Mouse (Mus musculus) limb, embryonic 12.5 days (tissue): ENCODE data around the gene Olfr1280. TPM values are rescaled to one million over a fixed set of nuclear protein-coding genes. Genes with fewer than 3 reads are reported as not detected.
"Not testable (repeated sequence)": the region's sequence is repeated elsewhere in the genome, so short reads cannot be mapped to it uniquely, and the experiment has no call there.

Experiments used
- ATAC-seq: fragments of 200-750 bp; cut with Nextera tagmentation; 2 replicates; pipeline ENCODE4 v1.8.0; 2017; ENCODE audit warnings: low read depth, moderate TSS enrichment; ENCODE audit not compliant: insufficient number of reproducible peaks, insufficient read depth, low FRiP score, low TSS enrichment
- H3K27ac ChIP-seq: fragments of 300-500 bp; sonication (generic); 2 replicates; pipeline ENCODE4 v1.5.1; 2016; ENCODE audit warnings: mild to moderate bottlenecking, moderate library complexity
- H3K27me3 ChIP-seq: fragments of 300-500 bp; sonication (generic); 2 replicates; pipeline ENCODE4 v1.6.1; 2016; ENCODE audit warnings: mild to moderate bottlenecking, moderate library complexity
- H3K36me3 ChIP-seq: fragments of 300-500 bp; sonication (generic); 2 replicates; pipeline ENCODE4 v1.6.1; 2016; ENCODE audit warnings: mild to moderate bottlenecking, moderate library complexity
- H3K4me1 ChIP-seq: fragments of 300-500 bp; sonication (generic); replicated peaks from 2 replicates; pipeline ENCODE4 v1.6.1; 2016
- H3K4me2 ChIP-seq: fragments of 300-500 bp; sonication (generic); 2 replicates; pipeline ENCODE4 v1.6.1; 2016; ENCODE audit warnings: mild to moderate bottlenecking, moderate library complexity
- H3K4me3 ChIP-seq: fragments of 300-500 bp; sonication (generic); replicated peaks from 2 replicates; pipeline ENCODE4 v1.5.1; 2016; ENCODE audit warnings: mild to moderate bottlenecking
- H3K9ac ChIP-seq: fragments of 300-500 bp; sonication (generic); replicated peaks from 2 replicates; pipeline ENCODE4 v1.6.1; 2016; ENCODE audit warnings: mild to moderate bottlenecking, moderate library complexity
- H3K9me3 ChIP-seq: fragments of 300-500 bp; sonication (generic); 2 replicates; pipeline ENCODE4 v1.6.1; 2016; ENCODE audit warnings: mild to moderate bottlenecking, moderate library complexity
- WGBS: fragments of 180-500 bp; shearing (Covaris S2); methylation state at CpG from one replicate; pipeline ENCODE4 v1.1.7; 2016; 5-methylcytosine and 5-hydroxymethylcytosine counted together
- polyA plus RNA-seq: library from polyadenylated mRNA; unstranded; fragments of >200 nt; fragmentation: Nextera tagmentation; extraction: Ambion mirVana; gene quantifications from 2 replicates; pipeline ENCODE4 v1.2.1, GENCODE M21; 2016

Gene Olfr1280
- polyA plus RNA-seq = not detected in 2 replicates

DNA sequence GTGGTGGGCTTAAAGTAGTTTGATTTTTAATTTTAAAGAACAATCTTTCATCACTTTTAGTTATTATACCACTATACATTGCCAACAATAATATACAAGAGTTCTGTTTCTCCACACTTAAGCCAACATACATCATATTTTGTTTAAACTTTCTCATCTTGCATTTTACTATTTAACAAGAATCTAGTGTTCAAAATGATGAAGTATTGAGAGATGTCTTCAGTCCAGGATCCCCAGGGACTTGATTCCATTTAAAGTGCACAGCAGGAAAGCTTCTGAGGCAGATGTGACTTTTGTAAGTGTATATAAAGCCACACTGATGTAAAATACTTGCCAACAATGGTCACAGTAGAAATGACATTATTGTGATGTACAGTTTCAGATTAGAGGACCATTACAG is at the start of gene Olfr1280:
Gene Olfr1280 (plus strand): TSS at position 301 of the 400 bp plus-strand sequence.
- no peak for ATAC-seq
- Histone ChIP-seq H3K9ac (no peak within 1 kb of the TSS), H3K27ac (no peak within 1 kb of the TSS), H3K4me1 (no peaks in the 10 kb centered on the region), H3K4me2 (no peak within 1 kb of the TSS), H3K4me3 (no peak within 1 kb of the TSS), H3K9me3 (no peaks in the 10 kb centered on the region), H3K36me3 (no peaks in the 10 kb centered on the region), H3K27me3 (no peaks in the 10 kb centered on the region)

DNA sequence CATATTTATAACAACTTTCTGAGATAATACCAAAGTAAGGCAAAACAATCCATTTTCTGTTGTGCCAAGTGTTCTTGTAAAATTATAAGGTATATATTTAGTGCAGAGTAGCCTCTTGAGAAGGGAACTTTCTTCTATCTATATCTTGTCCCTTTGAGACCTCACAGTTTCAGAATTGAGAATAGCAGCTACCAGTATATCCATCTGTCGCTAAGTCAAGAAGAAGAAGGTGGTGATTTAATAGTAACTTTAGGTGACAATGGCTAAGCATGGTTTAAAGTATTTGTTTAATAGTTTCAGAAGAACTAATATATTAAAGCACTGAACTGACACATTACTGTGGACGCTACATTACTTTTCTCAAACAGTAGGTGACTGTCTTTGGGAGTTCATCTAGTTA is 39.8 kb upstream of the Olfr1280 start, which contains the start of gene Olfr1277:
Gene Olfr1277 (minus strand): TSS at position 101 of the 400 bp plus-strand sequence.
- Histone ChIP-seq H3K27me3 (no peaks in the 10 kb centered on the region), H3K9ac (no peak within 1 kb of the TSS), H3K9me3 (no peaks in the 10 kb centered on the region), H3K4me1 (no peaks in the 10 kb centered on the region), H3K4me2 (no peak within 1 kb of the TSS), H3K27ac (no peak within 1 kb of the TSS), H3K4me3 (no peak within 1 kb of the TSS), H3K36me3 (no peaks in the 10 kb centered on the region)
- 76% methylated on average over 2 of the region's 2 CpGs for WGBS
- no peak for ATAC-seq

DNA sequence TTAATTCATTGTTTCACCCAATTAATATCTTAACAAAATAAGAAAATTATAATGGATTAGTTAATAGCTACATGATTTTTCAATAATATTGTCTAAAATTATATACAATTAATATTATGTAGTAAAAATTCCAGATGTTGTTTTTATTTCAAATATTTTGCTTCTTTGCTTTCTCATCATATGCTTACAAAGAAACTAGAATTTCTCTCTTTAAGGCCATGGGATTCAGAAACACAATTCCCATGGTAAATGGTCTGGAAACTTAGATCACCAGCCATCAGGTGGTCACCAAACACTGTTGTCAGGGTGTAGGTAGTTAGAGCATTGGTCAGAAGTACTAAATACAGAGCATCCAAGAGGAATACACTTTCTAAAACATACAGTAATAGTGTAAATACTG is 24.0 kb upstream of the Olfr1280 start, which contains the start of gene Olfr1278:
Gene Olfr1278 (plus strand): TSS at position 301 of the 400 bp plus-strand sequence.
- no peak for ATAC-seq
- H3K27me3 ChIP-seq = no peaks in the 10 kb centered on the region

DNA sequence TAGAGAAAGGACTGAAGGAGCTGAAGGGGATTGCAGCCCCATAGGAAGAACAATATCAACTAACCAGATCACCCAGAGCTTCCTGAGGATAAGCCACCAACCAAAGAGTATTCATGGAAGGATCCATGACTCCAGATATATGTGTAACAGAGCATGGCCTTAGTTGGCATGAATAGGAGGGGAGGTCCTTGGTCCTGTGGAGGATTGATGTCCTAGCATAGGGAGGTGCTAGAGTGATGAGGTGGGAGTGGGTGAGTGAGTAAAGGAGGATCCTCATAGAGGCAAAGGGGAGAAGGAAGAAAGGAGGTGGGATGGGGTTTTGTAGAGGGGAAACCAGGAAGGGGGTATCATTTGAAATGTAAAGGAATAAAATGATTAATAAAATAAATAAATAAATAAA is 15.3 kb upstream of the Olfr1280 start:
- no peak overlapping the region for H3K4me2 ChIP-seq
- no peaks in the 10 kb centered on the region for H3K36me3 ChIP-seq
- H3K4me3 ChIP-seq = no peak overlapping the region
- no peak overlapping the region for H3K9ac ChIP-seq
- no peak for ATAC-seq
- H3K9me3 ChIP-seq = no peaks in the 10 kb centered on the region
- no peaks in the 10 kb centered on the region for H3K4me1 ChIP-seq
- H3K27me3 ChIP-seq = no peaks in the 10 kb centered on the region
- no peak overlapping the region for H3K27ac ChIP-seq

More for the DNA sequence above, 24.0 kb upstream of the Olfr1280 start, which contains the start of gene Olfr1278:
- Histone ChIP-seq H3K4me1 (no peaks in the 10 kb centered on the region), H3K4me2 (no peak within 1 kb of the TSS), H3K4me3 (no peak within 1 kb of the TSS), H3K27ac (no peak within 1 kb of the TSS), H3K9ac (no peak within 1 kb of the TSS), H3K9me3 (no peaks in the 10 kb centered on the region), H3K36me3 (no peaks in the 10 kb centered on the region)

DNA sequence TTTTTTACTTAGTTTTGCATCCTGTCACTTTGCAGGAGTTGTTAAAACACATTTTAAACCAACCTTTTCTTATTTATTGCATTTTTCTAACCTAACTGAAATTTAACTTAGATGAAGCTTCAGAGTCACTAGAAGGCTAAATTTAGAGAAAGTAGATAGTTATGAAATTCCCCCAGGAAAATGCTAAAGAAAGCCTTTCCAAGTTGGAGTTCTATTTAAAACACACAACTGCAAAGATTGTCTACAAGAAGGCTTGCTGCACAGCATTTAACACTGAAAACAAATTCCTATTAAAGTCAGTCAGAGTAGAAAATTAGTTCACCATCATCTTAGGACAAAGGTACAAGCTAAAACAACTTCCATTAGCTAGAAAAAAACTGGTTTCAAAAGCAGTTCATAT is 13.4 kb upstream of the Olfr1280 start, which contains the start of gene Olfr1279:
Gene Olfr1279 (plus strand): TSS at position 262 of the 400 bp plus-strand sequence.
- no peak within 1 kb of the TSS for H3K4me3 ChIP-seq

DNA sequence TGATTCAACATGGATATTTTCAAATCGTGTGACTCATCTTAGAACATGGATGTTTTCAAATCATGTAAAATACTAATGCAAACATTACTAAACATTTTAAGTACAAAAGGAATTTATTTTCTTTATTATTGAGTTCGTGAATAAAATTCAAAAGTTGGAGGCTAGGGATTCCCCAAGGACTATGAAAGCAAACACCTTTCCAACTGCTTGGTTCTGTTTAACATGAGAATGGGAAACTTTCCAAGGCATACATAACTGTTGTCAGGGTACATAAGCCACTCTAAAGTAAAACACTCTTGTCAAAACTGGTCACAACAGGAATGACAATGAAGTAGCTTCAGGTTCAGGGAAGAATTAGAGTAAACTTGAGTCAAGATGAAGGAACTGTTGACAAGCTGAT is 12.4 kb downstream of the Olfr1280 start, which contains the start of gene Olfr1281:
Gene Olfr1281 (plus strand): TSS at position 301 of the 400 bp plus-strand sequence.
- Histone ChIP-seq H3K4me2 (no peak within 1 kb of the TSS), H3K4me1 (no peaks in the 10 kb centered on the region), H3K4me3 (no peak within 1 kb of the TSS), H3K9me3 (no peaks in the 10 kb centered on the region), H3K27me3 (no peaks in the 10 kb centered on the region), H3K27ac (no peak within 1 kb of the TSS), H3K9ac (no peak within 1 kb of the TSS), H3K36me3 (no peaks in the 10 kb centered on the region)
- 69% methylated on average over 2 of the region's 2 CpGs for WGBS
- ATAC-seq = no peak

More for the DNA sequence above, 13.4 kb upstream of the Olfr1280 start, which contains the start of gene Olfr1279:
- Histone ChIP-seq H3K4me2 (no peak within 1 kb of the TSS), H3K36me3 (no peaks in the 10 kb centered on the region), H3K9ac (no peak within 1 kb of the TSS), H3K9me3 (no peaks in the 10 kb centered on the region), H3K27me3 (no peaks in the 10 kb centered on the region), H3K4me1 (no peaks in the 10 kb centered on the region), H3K27ac (no peak within 1 kb of the TSS)
- ATAC-seq = no peak

DNA sequence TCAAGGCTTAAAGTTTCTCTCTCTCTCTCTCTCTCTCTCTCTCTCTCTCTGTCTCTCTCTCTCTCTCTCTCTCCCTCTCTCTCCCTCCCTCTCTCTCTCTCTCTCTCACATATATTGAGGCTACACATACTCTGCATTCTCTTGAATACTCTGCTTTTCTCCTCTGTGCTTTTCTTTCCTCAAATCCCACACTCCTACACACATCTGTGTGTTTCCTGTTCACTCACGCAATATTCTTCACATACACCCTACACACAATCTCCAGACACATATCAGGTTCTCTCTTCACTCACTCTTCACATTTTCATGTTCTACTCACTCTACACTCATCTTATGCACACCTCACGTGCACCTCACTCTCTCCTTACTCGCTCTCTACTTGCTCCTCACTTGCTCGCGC is 19.9 kb downstream of the Olfr1280 start:
- H3K4me1 ChIP-seq, H3K27me3 ChIP-seq, ATAC-seq, H3K4me2 ChIP-seq, H3K9me3 ChIP-seq, H3K36me3 ChIP-seq, H3K9ac ChIP-seq, H3K4me3 ChIP-seq, H3K27ac ChIP-seq: not testable (repeated sequence)
- WGBS = 88% methylated on average over 5 of the region's 5 CpGs

DNA sequence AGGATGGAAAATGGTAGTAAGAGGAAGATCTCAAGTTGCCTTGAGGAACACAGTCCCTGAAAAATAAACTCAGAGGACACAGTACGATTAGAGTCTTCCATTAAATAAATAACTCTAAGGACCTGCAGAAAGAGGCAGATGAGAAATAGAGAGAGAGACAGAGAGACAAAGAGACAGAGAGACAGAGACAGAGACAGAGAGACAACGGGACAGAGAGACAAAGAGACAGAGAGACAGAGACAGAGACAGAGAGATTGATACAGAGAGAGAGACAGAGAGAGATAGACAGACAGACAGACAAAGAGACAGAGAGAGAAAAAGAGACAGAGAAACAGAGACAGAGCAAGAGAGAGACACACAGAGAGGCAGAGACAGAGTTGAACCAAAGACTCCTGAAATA is 22.2 kb downstream of the Olfr1280 start, which contains the start of gene Olfr1282:
Gene Olfr1282 (minus strand): TSS at position 101 of the 400 bp plus-strand sequence.
- no peaks in the 10 kb centered on the region for H3K9me3 ChIP-seq
- H3K4me3 ChIP-seq = no peak within 1 kb of the TSS
- no peak within 1 kb of the TSS for H3K27ac ChIP-seq
- no peaks in the 10 kb centered on the region for H3K27me3 ChIP-seq
- no peak for ATAC-seq
- no peak within 1 kb of the TSS for H3K4me2 ChIP-seq
- no peak within 1 kb of the TSS for H3K9ac ChIP-seq
- no peaks in the 10 kb centered on the region for H3K4me1 ChIP-seq
- no peaks in the 10 kb centered on the region for H3K36me3 ChIP-seq
- WGBS = 82% methylated on average over 2 of the region's 2 CpGs

DNA sequence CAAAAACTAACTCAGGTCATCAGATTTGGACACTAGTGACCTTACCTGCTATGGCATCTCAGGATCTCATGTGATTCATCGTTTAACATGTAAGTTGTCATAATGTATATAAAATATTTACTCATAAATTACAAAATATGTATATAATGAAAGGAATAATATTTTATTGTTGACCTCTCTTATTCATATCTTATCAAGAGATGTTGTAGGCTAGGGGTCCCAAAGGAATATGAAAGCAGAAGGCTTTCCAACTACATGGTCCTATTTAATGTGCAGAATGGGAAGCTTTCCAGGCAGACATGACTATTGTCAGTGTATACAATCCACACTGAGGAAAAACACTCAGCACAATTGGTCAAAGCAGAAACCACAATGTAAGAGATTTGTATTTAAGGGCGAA is 52.7 kb downstream of the Olfr1280 start, which contains the start of gene Olfr1283:
Gene Olfr1283 (plus strand): TSS at position 301 of the 400 bp plus-strand sequence.
- no peaks in the 10 kb centered on the region for H3K4me1 ChIP-seq
- 80% methylated on average over 2 of the region's 2 CpGs for WGBS

DNA sequence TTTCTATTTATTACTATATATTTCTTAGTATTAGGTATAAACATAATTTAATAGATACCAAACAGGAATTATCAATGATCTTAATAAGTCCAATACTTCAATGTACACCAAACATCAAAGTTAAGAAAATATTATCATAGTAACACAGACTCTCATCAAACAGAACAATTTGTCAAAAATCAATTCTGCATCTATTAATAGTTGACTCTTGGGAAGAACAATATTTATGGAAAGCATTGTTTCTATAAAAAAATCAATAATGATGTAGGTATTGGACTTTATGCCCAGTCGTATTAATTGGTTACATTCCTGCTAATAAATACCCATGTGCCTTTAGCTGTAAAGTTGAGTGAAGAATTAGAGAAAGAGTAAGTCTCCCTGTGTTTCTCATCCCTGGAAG is 61.4 kb downstream of the Olfr1280 start, which contains the start of gene Olfr1284:
Gene Olfr1284 (plus strand): TSS at position 301 of the 400 bp plus-strand sequence.
- H3K9ac ChIP-seq = no peak within 1 kb of the TSS
- H3K4me3 ChIP-seq = no peak within 1 kb of the TSS
- WGBS = 84% methylated on average over 1 of the region's 1 CpGs
- H3K27ac ChIP-seq = no peak within 1 kb of the TSS
- no peak within 1 kb of the TSS for H3K4me2 ChIP-seq
- H3K27me3 ChIP-seq = no peaks in the 10 kb centered on the region
- ATAC-seq = no peak
- H3K9me3 ChIP-seq = no peaks in the 10 kb centered on the region
- no peaks in the 10 kb centered on the region for H3K36me3 ChIP-seq
- H3K4me1 ChIP-seq = no peaks in the 10 kb centered on the region

More for the DNA sequence above, 52.7 kb downstream of the Olfr1280 start, which contains the start of gene Olfr1283:
- no peak within 1 kb of the TSS for H3K27ac ChIP-seq
- H3K4me3 ChIP-seq = no peak within 1 kb of the TSS
- no peaks in the 10 kb centered on the region for H3K27me3 ChIP-seq
- no peak for ATAC-seq
- no peaks in the 10 kb centered on the region for H3K36me3 ChIP-seq
- no peaks in the 10 kb centered on the region for H3K9me3 ChIP-seq
- no peak within 1 kb of the TSS for H3K9ac ChIP-seq
- no peak within 1 kb of the TSS for H3K4me2 ChIP-seq
